Mouse (Mus musculus) thymus, postnatal 25 days (tissue): ENCODE measurements around the gene Macc1.
"Not testable (repeated sequence)": the region's sequence is repeated elsewhere in the genome, so short reads cannot be mapped to it uniquely, and the experiment has no call there.

Experiments used
- DNase-seq: peaks from one replicate; pipeline ENCODE4 v3.0.0; 2022

The Macc1 gene

DNA sequence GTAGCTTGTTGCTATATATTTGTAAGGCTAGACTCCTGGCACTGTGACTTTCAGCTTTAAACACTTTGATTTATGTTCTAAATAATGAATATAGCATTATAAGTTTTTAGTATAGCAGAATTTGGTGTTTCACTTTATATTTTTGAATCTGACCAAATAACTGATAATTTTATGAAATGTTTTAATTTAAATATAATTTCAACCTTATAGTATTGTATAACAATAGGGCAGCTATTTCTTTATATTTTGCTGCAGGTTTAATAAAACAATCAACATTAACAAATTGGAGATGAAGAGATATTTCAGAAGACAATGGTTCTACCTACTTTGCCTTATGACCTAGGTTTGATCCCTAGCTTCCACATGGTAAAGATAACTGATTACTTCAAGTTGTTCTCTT lies at the start of gene Macc1:
Macc1 (plus strand) TSS at position 301 of the 400 bp plus-strand sequence.
- no peak for DNase-seq

DNA sequence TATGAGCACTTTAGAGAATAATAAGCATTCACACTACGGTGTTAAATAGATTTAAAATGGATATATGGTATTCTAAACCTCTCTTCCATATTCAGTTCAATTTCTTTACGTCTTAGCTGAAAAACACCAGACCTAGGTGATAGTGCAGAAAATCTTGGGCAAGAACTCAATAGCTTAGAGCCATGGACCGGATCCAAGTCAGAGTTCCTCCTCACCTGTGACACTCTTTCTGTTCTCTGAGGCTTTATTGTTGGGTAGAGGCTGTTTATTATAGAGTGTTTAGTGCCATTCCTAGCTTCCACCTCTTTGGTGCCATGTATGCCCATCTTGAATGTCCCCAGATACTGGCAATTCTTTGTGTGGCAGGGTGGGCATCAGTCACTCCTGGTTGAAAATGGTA lies 49.6 kb upstream of the Macc1 start:
- no peak for DNase-seq

DNA sequence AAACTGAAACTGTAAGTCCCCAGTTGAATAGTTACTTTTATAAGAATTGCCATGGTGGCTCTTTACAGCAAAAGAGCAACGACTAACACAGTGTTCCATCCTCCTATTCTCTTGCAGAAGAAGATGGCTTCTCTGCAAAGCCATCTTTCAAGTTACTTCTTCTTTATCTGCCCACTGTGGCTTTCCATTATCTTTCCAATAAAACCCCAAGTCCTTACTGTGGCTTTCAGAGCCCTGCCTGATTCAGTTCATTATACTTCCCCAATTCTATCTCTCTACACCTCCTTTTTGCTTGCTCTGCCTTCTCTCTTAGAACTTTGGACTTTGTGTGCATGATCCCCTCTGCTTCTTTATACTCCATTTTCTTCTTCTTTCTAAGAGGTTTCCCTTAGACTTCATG lies 45.3 kb upstream of the Macc1 start:
- DNase-seq = no peak

DNA sequence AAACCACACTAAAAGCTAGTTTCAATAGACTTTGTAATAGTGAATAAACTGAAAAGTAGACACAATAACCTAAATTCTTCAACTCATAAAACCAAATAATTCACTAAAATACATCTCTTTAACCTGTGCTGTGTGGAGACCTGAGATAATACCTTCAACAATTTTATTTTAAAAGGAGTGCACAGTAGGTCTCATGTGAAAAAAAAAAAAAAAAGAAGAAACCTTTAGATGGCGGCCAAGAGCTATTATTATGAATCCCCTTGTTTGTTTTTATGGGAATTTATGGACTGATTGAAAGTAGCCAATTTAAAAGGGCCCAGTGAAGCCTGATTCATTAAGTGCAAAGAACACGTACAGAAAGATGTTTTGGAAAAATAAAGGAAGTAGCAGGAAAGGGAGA lies 44.0 kb upstream of the Macc1 start:
- DNase-seq = no peak

DNA sequence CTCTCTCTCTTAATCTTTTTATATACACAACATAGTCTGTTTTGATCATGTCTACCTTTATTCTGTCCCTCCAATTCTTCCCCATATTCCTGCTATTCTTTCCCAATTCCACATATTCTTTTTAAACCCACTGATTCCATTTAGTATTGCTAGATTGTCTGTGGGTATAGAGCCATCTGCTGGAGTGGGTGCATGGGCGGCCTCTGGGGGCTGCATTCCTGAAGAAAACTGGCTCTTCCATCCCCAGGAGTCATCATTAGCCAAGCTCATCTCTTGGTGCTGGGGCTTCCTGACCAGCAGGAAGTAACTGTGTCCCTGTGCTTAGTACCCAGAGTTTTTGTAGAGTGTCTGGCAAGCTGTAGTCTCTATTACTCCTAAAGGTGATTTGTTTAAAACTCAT lies 42.1 kb upstream of the Macc1 start:
- no peak for DNase-seq

DNA sequence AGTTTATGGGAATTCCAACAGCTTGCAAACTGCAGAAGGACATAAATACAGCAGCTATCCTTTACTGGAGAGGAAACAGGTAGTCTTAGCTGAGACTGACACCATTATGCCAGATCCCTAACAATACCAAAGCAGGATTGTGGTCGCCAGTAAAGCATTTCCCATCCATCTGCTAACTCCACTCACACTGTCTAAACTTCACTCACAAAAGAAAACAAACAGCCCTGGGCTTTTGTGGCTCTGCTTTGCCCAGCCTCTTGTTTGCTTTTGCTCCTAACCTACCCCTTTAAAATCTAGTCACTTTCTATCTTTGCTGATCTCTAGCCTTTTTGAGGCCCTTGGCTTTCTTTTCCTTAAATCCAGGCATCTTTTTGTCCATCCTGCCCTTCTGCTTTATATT lies 40.5 kb upstream of the Macc1 start:
- DNase-seq = no peak

DNA sequence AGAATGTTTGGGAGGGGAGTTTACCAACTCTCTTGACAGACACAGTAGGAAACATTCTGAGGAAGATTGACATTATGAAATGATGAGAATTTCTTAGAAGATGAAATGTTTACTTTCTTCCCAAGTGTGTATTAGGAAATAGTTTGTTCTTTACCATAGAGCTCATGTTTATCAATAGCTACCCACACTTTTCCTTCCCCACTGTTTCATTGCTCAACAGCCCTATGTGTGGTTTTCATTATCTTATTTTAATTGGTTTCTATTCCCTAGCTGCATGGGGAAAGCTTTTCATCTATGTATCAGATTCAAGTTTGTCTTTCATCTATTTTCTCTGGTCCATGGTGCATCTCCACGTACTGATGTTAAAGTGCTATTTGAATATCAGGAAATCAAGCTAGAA lies 37.8 kb upstream of the Macc1 start:
- DNase-seq = no peak

DNA sequence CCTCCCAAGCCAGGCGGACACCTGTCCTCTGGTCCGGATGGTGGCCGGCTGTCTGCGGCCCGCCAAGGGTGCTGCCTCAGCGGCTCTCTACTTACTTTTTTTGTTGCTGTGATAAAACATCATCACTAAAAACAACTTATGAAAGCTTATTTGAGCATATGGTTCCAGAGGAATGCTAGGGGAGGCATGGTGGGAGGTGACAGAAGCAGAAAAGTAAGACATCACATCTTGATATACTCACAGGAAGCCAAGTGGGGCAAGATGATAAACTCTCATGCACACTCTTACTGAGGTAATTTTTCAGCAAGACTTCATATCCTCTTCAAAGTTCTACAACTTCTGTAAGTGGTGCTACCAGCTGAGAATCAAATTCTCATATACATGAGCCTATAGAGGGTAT lies 22.5 kb upstream of the Macc1 start:
- DNase-seq = no peak

DNA sequence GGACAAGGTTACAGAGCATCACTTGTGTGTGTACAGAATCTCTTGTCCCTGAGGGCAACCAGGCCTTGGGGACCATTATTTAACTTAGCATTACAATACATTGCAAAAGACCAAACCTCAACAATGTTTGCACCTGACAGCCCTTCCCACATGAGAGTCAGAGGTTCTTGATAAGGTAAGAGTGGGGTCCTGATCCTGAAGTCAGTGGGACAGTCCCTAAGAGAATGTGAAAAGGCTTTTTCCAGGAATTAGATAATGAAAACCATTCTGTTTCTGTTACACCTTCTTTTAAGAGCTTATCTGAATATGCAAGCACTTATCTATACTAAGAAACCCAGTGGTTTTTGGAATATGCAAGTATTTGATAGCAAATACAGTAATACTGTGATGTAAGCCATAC lies 10.5 kb upstream of the Macc1 start:
- no peak for DNase-seq

DNA sequence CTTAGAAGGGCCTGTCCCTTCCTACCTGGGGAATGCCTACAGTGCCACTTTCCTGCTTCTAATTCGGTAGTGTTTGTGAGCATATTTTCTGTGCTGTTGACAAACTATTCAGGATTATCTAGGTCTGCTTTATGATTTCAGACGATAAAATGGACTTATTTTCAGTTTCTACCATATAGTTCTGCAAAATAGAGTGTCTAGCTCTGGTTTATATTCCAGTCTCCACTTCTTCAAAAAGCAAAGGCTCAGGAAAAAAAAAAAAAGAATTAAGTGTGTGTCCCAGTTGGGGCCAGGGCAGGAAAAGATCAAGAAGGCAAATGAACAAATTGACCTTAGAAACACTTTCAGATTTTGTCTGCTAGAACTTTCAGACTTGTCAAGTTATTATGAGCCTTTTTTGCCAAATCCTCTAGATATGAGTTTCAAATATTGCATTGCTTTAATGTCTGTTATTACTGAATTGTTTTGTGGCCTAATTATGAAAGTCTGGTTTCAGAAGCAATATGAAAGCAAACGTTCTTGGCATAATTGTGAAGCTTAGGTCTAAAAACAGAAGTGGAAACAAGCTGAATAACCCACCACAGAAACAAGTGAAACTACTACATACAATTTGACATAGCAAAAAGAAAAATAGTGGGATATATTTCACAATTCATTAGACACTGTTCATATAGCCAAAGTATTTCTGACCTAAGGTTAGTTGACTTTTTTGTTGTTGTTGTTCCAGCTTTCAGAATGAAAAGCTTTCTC lies 881 bp upstream of the Macc1 start:
- DNase-seq = no peak

DNA sequence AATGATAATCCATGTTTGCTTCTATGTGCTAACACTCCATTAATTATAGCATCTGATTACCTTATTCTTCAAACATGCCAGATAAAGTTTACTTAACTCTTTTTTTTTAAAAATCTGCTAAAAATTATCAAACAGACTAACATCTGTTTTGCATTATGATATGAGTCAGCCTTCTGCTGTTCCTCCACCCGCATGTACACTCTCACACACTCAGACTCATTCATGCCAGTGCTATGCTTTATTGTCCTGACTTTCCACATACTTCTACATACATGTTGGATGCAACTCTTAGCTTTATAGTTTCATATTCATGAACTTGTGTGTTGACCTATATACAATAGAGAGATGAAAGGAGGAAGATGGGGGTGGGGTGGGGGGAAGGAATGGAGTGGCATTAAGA lies 4.7 kb downstream of the Macc1 start:
- no peak for DNase-seq

DNA sequence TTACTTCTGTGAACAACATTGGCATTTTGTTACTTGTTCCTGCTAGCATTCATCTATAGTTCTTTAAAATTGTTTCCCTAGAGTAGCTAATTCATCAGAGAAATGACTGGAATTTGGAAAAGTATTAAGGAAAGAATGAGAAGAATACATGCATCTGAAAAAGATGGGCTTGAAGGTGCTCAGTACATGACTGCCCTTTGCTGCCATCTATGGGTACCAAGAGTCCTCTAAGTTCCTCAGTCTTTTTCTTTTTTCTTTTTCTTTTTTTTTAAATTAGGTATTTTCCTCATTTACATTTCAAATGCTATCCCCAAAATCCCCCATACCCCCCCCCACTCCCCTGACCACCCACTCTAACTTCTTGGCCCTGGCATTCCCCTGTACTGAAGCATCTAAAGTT lies 11.3 kb downstream of the Macc1 start:
- DNase-seq = no peak

DNA sequence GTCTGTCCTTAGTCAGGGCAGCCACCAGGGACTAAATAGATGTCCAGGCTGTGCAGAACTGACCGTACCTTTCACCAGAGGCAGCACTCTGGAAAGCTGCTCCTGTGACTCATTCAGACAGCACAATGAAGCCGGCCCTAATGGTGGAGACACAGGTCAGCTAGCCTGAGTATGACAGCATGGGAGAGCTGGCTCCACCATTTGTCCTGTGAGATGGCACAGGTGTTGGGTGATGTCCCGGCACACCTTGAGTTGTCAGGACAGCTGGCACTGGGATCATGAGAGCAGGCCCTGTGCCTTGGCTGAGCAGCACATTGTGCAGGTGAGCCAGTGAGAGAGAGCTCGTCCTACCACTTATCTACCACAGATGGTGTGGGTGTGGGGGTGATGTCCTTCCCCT lies 16.6 kb downstream of the Macc1 start:
- DNase-seq = no peak

DNA sequence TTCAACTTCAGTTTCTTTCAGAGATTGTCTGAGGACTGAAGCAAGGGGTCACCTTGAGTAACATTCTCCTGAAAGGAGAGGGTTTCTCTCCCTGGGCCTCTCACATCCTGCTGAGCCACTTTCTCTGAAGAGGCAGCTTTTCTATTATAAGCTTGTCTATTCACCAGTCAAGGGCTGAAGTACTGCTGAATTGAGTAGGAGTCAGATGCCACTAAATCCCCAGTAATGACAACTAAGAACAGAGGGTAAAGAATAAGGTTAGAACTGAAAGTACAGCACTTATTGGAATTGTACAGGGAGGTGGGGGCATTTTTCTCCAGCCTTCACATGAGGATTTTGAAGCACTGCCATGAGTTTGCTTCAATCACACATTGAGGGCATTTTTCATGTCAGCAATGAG lies 19.3 kb downstream of the Macc1 start:
- DNase-seq = no peak

DNA sequence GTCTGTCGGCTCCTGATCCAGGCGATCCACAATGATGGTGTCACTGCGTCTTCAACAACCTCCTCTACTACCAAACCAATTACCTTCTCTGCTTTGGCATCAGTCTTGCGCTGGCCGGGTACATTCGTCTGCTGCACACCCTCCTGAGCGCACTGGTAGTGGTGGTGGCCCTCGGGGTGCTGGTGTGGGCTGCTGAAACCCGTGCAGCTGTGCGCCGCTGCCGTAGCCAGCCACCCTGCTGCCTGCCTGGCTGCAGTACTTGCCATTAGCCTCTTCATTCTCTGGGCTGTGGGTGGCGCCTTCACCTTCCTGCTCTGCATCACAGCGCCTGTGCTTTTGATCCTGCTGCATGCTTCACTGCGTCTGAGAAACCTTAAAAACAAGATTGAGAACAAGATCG lies 38.5 kb downstream of the Macc1 start:
- not testable (repeated sequence) for DNase-seq

DNA sequence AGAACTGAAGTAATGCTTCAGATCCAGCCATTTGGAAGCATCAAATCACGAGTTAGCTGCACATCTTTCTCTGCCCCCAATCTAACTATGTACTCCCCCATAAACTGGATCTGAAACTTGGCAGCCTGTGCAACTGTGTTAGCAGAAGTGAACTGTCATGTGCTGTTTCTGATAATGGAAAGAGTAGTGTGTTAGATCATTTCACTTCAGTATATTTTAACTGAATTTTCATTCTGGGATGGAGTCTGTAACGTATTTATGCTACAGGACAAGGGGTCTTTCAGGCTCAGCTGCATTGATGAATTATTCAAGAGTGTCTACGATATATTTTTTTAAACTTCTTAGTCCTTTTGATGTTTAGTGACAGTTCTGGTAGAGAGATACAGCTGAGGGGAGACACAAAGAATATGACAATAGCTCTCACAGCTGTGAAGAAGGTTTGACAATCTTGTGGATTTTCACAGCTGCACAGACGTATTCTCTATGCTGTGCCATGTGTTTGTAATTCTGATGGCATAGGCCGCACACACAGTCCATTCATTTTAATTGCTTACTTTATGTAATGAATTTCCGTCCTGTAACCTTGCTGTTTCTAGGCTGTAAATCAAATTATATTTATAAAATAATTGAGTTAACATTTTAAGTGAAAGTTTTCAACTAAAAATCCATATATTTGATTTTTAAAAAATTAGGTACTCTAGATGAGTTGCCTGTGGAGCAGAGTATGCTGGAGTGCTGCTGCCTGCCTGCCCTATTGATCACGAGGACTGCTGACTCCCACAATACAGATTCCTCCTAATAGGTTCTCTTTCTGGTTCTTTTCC lies 43.6 kb downstream of the Macc1 start:
- DNase-seq = no peak

DNA sequence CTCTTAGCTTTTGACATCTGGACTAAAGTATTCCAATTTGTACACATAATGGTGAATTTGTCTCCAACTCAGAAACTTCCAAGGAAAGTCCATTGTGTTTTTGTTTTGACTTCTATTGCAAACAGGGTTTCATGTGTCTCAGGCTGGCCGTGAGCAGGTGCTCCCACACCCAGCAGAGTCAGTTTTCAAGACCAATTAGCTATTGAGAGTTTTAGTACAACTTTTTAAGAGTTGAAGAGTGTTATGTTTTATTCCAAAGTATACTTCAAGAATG lies 44.1 kb downstream of the Macc1 start:
- DNase-seq = no peak

DNA sequence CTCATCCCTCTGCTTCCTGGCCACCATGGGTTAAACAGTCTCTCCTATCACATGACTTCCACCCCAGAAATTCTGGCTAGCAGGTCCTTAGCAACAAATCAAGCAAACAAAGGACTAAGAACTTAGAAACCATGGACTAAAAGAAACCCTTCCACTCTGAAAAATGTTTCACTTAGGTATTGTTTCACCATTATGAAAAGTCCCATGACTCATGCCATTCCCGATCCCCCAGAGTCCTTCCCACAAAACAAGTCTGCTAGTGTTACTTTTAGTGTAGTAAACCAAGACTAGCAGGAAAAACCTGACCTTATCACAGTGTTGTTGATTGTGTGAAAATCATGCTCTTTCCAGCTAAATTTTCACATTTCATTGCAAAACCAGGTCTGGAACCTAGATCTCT lies 51.0 kb downstream of the Macc1 start:
- no peak for DNase-seq

DNA sequence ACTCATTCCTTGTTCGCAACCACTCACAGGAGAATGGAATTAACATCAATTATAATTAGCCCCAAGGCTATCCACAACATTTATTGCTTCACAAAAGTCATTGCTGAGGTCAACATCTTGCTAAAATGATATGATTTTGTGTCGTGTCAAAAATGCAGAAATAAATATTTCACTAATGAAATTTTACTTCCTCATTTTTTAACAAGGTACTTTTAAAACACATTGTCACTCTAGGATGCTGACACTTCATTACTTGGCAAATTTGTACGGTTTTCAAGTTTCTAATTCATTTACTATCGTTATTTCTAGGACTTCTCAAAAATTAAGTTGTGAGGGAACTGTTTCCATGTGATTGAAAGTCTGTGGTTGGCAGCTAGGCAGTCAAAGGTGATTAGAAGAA lies 55.8 kb downstream of the Macc1 start:
- no peak for DNase-seq

DNA sequence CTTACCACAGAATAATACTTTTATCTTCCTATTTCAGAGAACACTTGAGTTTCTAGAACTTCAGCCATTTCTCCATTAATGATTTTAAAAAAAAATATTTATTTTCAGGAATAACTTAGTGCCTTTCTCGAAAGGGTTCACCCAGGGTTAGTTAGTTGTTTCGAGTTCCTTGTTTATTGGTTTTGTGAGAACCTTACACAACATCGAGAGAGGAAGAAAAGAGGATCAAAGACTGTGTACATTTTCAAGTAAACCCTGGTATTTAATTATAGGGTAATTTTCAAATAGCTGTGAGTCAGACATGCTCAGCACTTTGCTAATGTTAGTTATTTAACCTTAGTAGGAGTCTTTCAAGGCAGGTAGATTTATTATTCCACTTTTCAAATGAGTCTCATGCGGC lies 58.3 kb downstream of the Macc1 start:
- DNase-seq = no peak

DNA sequence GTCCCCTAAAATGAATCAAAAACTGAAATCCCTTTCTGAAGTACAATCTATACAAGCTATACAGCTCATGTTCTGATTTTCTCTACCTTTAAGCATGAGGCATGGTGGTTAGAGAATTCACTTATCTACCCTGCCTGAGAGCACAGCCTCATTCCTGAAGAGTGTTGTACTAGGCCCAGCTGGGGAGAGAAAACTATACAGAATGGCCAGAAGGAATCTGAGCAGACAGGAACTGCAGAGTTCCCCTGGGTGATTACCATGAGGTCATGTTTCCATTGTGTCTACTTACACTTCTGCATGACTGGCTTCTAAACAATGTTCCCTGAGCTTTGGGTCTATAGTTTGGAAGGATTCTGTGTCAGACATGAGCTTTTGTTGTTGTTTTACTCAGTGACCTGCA lies 62.8 kb downstream of the Macc1 start:
- DNase-seq = no peak

DNA sequence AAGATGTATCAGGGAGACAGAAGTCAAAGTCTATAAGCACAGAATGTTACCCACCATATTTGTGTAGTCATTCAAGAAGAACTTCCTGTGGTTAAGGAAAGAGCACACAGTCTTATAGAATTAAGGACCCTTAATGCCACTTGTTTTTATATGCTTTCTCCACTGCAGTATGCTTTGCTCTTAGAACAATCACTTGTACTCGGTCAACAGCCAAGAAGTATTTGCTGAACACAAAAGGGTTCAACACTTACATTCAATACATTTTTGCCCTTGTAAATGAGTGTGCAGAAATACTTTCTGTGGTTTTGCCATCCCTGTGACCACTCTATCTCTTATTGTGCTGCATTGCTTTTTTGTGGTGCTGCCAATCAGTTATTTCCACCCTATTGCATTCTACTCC lies 67.8 kb downstream of the Macc1 start:
- DNase-seq = no peak

DNA sequence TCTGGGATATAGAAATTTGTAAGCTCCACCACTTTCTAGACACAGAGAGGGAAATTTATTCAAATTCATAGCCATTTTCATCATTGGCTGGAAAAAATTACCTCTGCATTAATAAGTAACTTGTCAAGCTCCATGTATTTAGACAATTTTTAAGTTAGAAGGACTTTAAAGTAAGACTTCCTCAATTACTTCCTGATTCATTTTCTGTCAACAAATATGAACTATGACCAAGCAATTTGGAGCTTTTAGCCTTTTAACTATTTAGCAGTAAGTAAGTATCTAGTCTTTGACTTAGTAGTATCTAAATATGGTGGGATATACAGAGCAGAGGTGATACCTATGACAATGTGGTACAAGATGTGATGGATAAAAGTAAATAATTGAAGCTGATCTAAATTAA lies 72.2 kb downstream of the Macc1 start:
- DNase-seq = no peak

DNA sequence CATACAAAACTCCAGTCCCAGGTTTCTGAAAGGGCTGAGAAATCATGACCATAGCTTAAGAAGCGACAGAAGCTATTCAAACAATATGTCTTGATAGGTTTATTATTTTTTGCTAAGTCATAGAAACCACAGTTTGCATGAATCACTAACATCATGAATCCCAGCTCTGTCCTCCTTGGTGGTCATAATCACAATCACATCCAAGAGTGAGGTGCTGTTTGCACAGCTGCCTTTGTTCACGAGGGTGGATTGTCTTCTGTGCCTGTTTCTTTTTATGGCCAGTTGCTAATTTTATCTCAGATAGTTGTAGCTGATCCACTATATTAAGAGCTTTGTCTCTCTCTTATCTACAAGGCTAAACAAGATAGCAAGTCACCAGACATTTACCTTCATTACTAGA lies 72.6 kb downstream of the Macc1 start:
- no peak for DNase-seq

DNA sequence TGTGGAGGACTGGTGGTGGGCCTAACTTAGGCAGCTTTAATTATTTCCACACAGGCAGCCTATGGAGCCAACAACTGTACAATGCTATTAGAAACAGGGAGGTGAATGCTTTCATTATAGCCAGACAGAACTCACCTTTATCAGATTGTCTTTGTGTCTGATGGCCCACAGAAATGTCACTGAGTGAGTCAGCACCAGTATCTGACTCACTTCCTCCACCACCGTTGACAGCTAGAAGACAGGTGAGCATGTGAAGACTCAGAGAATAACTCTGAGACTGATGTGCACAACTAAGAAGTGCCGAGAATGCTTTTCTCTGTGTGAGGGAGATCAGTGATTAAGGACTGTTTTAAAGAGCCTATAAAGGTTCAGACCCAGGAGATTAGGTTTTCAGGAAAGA lies 73.9 kb downstream of the Macc1 start:
- DNase-seq = no peak
